Mouse (Mus musculus) midbrain, embryonic 14.5 days (tissue): ENCODE results near the gene Fgd3. TPM values are rescaled to one million over a fixed set of nuclear protein-coding genes. Genes with fewer than 3 reads are reported as not detected.

ENCODE experiments used
- ATAC-seq: fragments of 200-750 bp; cut with Nextera tagmentation; 2 replicates; pipeline ENCODE4 v1.8.0; 2017; ENCODE audit warnings: moderate number of reproducible peaks, moderate library complexity; ENCODE audit not compliant: low FRiP score, low TSS enrichment
- DNase-seq: peaks from one replicate; pipeline ENCODE4 v3.0.0-alpha.2; 2015
- H3K27ac ChIP-seq: fragments of 300-500 bp; sonication (generic); replicated peaks from 2 replicates; pipeline ENCODE4 v1.5.1; 2014; ENCODE audit warnings: mild to moderate bottlenecking, low read depth, low read length, moderate library complexity
- H3K27me3 ChIP-seq: fragments of 300-500 bp; sonication (generic); 2 replicates; pipeline ENCODE4 v1.6.1; 2014; ENCODE audit warnings: low read length, control low read depth, mixed read lengths; ENCODE audit not compliant: control insufficient read depth, insufficient read depth
- H3K36me3 ChIP-seq: fragments of 300-500 bp; sonication (generic); 2 replicates; pipeline ENCODE4 v1.6.1; 2014; ENCODE audit warnings: low read length, control low read depth; ENCODE audit not compliant: control insufficient read depth, insufficient read depth
- H3K4me1 ChIP-seq: fragments of 300-500 bp; sonication (generic); 2 replicates; pipeline ENCODE4 v1.6.1; 2014; ENCODE audit warnings: mild to moderate bottlenecking, antibody characterized with exemption, low read length, control low read depth; ENCODE audit not compliant: control insufficient read depth, insufficient read depth
- H3K4me2 ChIP-seq: fragments of 300-500 bp; sonication (generic); 2 replicates; pipeline ENCODE4 v1.6.1; 2014; ENCODE audit warnings: mild to moderate bottlenecking, low read length, moderate library complexity
- H3K4me3 ChIP-seq: fragments of 300-500 bp; sonication (generic); replicated peaks from 2 replicates; pipeline ENCODE4 v1.5.1; 2014; ENCODE audit warnings: low read depth, low read length
- H3K9ac ChIP-seq: fragments of 300-500 bp; sonication (generic); replicated peaks from 2 replicates; pipeline ENCODE4 v1.6.1; 2014; ENCODE audit warnings: mild to moderate bottlenecking, low read length, moderate library complexity
- H3K9me3 ChIP-seq: fragments of 300-500 bp; sonication (generic); 2 replicates; pipeline ENCODE4 v1.6.1; 2016; ENCODE audit warnings: low read length, control low read depth, mixed read lengths; ENCODE audit not compliant: control insufficient read depth
- WGBS: fragments of 180-500 bp; shearing (Covaris S2); extraction: QIAGEN DNeasy Blood & Tissue Kit; methylation state at CpG from one replicate; pipeline ENCODE4 v1.1.7; 2014; 5-methylcytosine and 5-hydroxymethylcytosine counted together
- polyA plus RNA-seq: library from polyadenylated mRNA; unstranded; fragments of >200 nt; fragmentation: Nextera tagmentation; extraction: Ambion mirVana; gene quantifications from 2 replicates; pipeline ENCODE4 v1.2.1, GENCODE M21; 2014

The Fgd3 gene
- polyA plus RNA-seq, 1 experiment from 2014 or later, result 1.8 TPM

GRCm38 (mm10) chr13:49348522-49348921 is 28.4 kb upstream of the Fgd3 start:
- H3K36me3 ChIP-seq, result no peaks in the 10 kb centered on the region
- ATAC-seq (no peak), DNase-seq (no peak)
- WGBS, result 89% methylated on average over 2 of the region's 2 CpGs
- no peak overlapping the region for H3K4me3 ChIP-seq
- H3K9ac ChIP-seq, result no peak overlapping the region
- no peak overlapping the region for H3K27ac ChIP-seq
- H3K4me2 ChIP-seq, result no peak overlapping the region
- H3K27me3 ChIP-seq, result no peaks in the 10 kb centered on the region
- no peaks in the 10 kb centered on the region for H3K9me3 ChIP-seq
- peaks cover 28% of the 10 kb centered on the region for H3K4me1 ChIP-seq

DNA sequence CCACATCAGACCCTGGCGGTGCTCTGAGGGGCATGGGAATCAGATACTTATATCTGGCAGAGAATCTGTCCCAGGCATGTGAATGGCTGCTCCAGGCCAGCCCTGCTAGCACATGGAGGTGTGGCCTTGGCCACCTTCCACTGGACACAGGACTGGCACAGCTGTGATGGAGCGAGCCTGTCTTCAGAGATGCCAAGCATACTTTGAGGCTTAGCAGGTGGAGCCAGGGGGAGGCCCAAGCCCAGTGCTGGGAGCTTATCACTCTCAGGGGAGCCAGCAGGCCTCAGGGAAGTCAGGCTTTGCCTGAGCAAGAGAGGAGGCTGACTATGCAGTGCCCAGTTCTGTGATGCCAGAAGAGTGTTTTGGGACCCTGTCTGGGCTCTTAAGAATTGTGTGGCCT is 25.4 kb upstream of the Fgd3 start:
- Histone ChIP-seq H3K9me3 (no peaks in the 10 kb centered on the region), H3K4me3 (no peak overlapping the region), H3K9ac (no peak overlapping the region), H3K36me3 (no peaks in the 10 kb centered on the region), H3K27me3 (no peaks in the 10 kb centered on the region), H3K4me2 (no peak overlapping the region), H3K4me1 (peaks cover 35% of the 10 kb centered on the region), H3K27ac (no peak overlapping the region)
- DNase-seq (no peak), ATAC-seq (no peak)
- WGBS, result 88% methylated on average over 2 of the region's 2 CpGs

DNA sequence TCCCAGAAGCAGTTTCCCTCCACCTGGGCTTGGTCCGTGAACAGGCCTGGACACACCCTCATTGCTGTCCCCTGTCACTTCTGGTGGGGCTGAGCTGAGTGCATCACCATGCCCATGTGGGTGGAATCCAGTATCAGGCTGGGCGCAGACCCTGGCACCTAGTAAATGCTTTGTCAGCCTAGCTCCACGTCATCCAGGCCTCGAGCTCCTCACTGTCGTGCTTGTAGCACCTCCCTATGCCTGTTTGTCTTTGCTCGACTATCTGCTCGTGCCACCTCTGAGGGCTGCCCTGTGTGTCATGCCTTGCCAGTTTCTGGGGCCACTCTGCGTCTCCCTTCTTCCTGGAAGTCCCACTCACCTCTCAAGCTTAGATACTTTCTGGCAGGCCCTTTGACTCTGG is 24.5 kb upstream of the Fgd3 start:
- no peak overlapping the region; the same call in 1 of the 2 replicates for H3K9ac ChIP-seq
- no peak overlapping the region for H3K27ac ChIP-seq
- no peak overlapping the region for H3K4me3 ChIP-seq
- no peaks in the 10 kb centered on the region for H3K9me3 ChIP-seq
- 92% methylated on average over 8 of the region's 8 CpGs for WGBS
- DNase-seq (no peak), ATAC-seq (no peak)
- no peaks in the 10 kb centered on the region for H3K36me3 ChIP-seq
- H3K4me2 ChIP-seq, result no peak overlapping the region
- H3K27me3 ChIP-seq, result no peaks in the 10 kb centered on the region
- peaks cover 40% of the 10 kb centered on the region for H3K4me1 ChIP-seq

DNA sequence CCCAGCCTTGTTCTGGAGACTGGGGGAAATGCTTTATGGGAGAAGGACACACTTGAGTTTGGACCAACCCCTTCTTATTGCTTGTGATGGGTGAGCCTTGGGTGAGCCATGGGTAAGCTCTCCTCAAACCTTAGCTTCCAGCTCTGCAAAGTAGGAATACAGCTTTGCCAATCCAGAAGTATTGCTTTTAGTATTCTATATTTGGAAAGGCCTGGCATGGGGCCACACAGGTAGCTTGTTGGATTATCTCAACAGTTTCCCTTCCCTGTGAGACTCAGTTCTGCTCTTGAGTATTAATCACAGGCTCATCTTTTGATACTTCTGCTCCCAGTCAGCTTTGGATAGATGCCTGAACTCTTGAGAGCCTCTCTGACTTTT is 22.6 kb upstream of the Fgd3 start:
- no peaks in the 10 kb centered on the region for H3K36me3 ChIP-seq
- no peaks in the 10 kb centered on the region for H3K27me3 ChIP-seq
- DNase-seq (no peak), ATAC-seq (no peak)
- H3K4me1 ChIP-seq, result peaks cover 40% of the 10 kb centered on the region
- peak overlapping the region; percentile 93 for H3K4me3 ChIP-seq
- peak overlapping the region; percentile 94 for H3K4me2 ChIP-seq
- peak overlapping the region; percentile 89 for H3K9ac ChIP-seq
- H3K27ac ChIP-seq, result no peak overlapping the region
- H3K9me3 ChIP-seq, result no peaks in the 10 kb centered on the region

DNA sequence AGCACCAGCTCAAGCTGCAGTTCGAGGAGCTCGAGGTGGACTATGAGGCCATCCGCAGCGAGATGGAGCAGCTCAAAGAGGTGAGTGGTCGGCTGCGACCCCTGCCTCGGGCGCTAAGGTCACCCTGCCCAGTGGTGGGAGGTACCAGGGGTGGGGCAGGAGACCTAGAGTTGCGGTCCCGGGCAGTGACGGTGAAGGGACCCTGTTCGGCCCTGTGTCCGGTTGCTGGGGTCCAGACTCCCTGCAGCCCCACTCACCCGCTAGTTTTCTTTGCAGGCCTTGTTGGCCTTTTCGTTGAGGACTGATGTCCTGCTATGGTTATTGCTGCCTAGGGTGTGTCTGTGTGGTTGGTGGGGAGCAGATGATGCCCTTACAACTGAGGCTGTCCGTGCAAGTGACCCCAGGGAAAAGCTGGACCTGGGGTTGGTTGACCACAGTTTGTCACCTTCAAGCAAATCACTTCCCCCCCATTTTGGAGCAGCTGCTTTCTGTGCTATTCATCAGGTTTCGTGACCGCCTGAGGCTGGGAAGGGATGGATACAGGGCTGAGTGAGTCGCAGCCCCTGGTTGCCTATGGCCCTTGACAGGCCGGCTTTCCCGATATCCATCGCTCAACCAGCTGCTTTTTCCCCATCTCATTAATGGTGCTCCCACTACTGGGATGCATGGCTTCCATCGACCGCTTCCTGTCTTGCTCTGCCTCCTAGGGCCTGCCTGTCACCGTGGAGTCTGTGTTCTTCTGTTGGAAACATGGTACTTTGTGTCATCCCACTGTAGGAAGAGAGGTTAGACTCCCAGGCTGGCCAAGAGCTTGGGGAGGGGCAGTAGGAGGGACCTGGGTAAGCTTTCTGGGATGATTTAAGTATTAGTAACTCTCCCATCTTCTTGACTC is 22.0 kb upstream of the Fgd3 start:
- peak; percentile 18; the same call in 1 of the 2 replicates for ATAC-seq
- H3K4me2 ChIP-seq, result peak overlapping the region; percentile 94
- peak overlapping the region; percentile 89 for H3K9ac ChIP-seq
- peak overlapping the region; percentile 93 for H3K4me3 ChIP-seq
- H3K27me3 ChIP-seq, result no peaks in the 10 kb centered on the region
- H3K4me1 ChIP-seq, result peaks cover 40% of the 10 kb centered on the region
- H3K9me3 ChIP-seq, result no peaks in the 10 kb centered on the region
- peak; percentile 47 for DNase-seq
- peak overlapping the region; percentile 76 for H3K27ac ChIP-seq
- WGBS, result 5% methylated on average over 25 of the region's 25 CpGs
- H3K36me3 ChIP-seq, result no peaks in the 10 kb centered on the region

GRCm38 (mm10) chr13:49341012-49341830 is 21.1 kb upstream of the Fgd3 start, which contains the start of gene Bicd2:
Gene Bicd2, plus strand, starts transcription at chr13:49341585.
- H3K27ac ChIP-seq, result peak within 1 kb of the TSS; percentile 88
- H3K9ac ChIP-seq, result peak within 1 kb of the TSS; percentile 89
- H3K4me1 ChIP-seq, result peaks cover 40% of the 10 kb centered on the region
- peak within 1 kb of the TSS; percentile 94 for H3K4me2 ChIP-seq
- no peaks in the 10 kb centered on the region for H3K27me3 ChIP-seq
- DNase-seq, result peak; percentile 99
- no peaks in the 10 kb centered on the region for H3K36me3 ChIP-seq
- ATAC-seq, result peak; percentile 99
- peak within 1 kb of the TSS; percentile 93 for H3K4me3 ChIP-seq
- H3K9me3 ChIP-seq, result no peaks in the 10 kb centered on the region
- WGBS, result under 1% methylated on average over 74 of the region's 74 CpGs

- Histone ChIP-seq H3K27ac (no peak overlapping the region), H3K4me3 (no peak overlapping the region), H3K36me3 (no peaks in the 10 kb centered on the region), H3K4me1 (peaks cover 25% of the 10 kb centered on the region), H3K4me2 (no peak overlapping the region), H3K9ac (no peak overlapping the region), H3K9me3 (no peaks in the 10 kb centered on the region), H3K27me3 (no peaks in the 10 kb centered on the region)
- no peak for ATAC-seq
- no peak for DNase-seq
- 75% methylated on average over 7 of the region's 7 CpGs for WGBS
Observed at GRCm38 (mm10) chr13:49338893-49339546, 18.9 kb upstream of the Fgd3 start.

GRCm38 (mm10) chr13:49335077-49335982 is 15.2 kb upstream of the Fgd3 start:
- Histone ChIP-seq H3K27me3 (no peaks in the 10 kb centered on the region), H3K27ac (no peak overlapping the region), H3K4me1 (peaks cover 4% of the 10 kb centered on the region), H3K4me3 (no peak overlapping the region), H3K9ac (no peak overlapping the region), H3K4me2 (no peak overlapping the region), H3K9me3 (no peaks in the 10 kb centered on the region), H3K36me3 (no peaks in the 10 kb centered on the region)
- no peak for ATAC-seq
- DNase-seq, result no peak
- WGBS, result 92% methylated on average over 12 of the region's 12 CpGs
